Mouse (Mus musculus): ENCODE results near the gene Rps6kc1. TPM values are rescaled to one million over a fixed set of nuclear protein-coding genes. Genes with fewer than 3 reads are reported as not detected.
A peak's percentile ranks its signal among the peaks of the same experiment; 100 is the strongest.

Rps6kc1 gene
- polyA plus RNA-seq, 1 experiment from 2014 or later = 16.9 TPM

DNA sequence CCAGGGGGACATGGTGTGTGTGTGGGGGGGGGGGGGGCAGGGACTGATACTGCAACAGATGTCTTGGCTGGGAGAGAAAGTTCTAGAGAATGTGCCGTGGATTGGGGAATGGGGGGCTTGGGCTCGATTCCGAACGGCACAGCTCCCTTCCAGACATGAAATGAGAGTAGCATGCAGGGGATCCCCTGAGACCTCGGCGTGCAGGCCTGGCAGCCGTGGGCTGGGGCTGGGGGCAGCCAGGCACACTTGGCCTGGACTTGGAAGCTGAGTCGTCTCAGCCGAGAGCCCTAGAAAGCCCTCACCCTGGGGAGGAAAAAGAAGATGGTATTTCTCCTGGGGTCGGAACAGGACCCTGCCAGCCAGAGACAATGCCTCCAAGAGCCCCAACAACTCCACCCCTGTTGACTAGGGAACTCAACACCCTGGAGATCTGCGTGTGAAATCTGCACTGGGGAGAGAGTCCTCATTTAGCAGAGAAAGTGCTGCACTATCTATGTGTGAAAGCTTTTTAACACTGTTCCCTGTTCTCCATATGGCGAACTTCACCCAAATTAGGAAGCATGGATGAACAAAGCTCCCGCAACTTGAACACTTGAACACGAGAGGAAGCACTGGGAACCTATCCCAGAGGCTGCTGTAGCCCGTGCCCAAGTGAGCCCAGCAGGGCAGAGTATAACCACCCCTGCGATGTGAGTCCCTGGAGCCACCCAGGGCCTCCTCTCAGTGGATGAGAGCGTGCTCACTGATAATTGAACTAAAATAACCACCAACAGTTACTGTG, 251.7 kb downstream of the Rps6kc1 start:
- Histone ChIP-seq H3K27ac (ENCODE audit: low read depth, low read length) (no peak overlapping the region), H3K9ac (ENCODE audit: low read length) (no peak overlapping the region), H3K4me2 (ENCODE audit: low read depth, low read length, severe bottlenecking) (no peak overlapping the region), H3K4me3 (ENCODE audit: low read depth, low read length) (no peak overlapping the region), H3K9me3 (ENCODE audit: control insufficient read depth, low read length) (no peaks in the 10 kb centered on the region), H3K4me1 (replicated peaks; ENCODE audit: control insufficient read depth, insufficient read depth, low read length) (peaks cover 9% of the 10 kb centered on the region), H3K36me3 (ENCODE audit: control insufficient read depth, insufficient read depth, low read length) (no peaks in the 10 kb centered on the region), H3K27me3 (ENCODE audit: control insufficient read depth, insufficient read depth, low read length) (no peaks in the 10 kb centered on the region; the same call in 1 of the 2 replicates)
- no peak for ATAC-seq (replicated peaks; ENCODE audit: low FRiP score)
- no peak for DNase-seq (ENCODE audit: low spot score)
- 85% methylated on average over 17 of the region's 17 CpGs for WGBS

DNA sequence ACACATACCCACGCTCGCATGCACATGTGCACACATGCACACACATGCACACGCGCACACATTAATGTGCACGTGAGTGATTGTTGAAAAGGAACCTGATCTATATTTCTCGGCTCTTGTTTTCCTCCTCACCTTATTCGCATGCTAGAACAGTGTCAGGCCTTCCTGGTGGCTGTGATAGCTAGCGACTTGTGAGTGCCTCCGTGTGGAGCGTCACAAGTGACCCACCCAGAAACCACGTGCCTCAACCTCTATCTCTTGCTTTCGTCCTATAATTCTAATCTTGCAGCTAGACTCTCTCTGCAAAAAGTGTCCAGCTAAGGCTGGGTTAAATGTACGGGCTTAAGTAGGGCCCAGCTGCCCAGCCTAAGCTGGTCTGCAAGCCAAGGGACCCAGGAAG, 253.3 kb downstream of the Rps6kc1 start:
- H3K36me3 ChIP-seq (ENCODE audit: control insufficient read depth, insufficient read depth, low read length) = no peaks in the 10 kb centered on the region
- H3K4me1 ChIP-seq (replicated peaks; ENCODE audit: control insufficient read depth, insufficient read depth, low read length) = peaks cover 9% of the 10 kb centered on the region
- WGBS = 93% methylated on average over 13 of the region's 13 CpGs

GRCm38 (mm10) chr1:190656089-190656488, 255.5 kb downstream of the Rps6kc1 start:
- no peaks in the 10 kb centered on the region for H3K9me3 ChIP-seq (ENCODE audit: control insufficient read depth, low read length)
- ATAC-seq (replicated peaks; ENCODE audit: low FRiP score) (no peak), DNase-seq (ENCODE audit: low spot score) (no peak)
- 82% methylated on average over 9 of the region's 9 CpGs for WGBS
- no peaks in the 10 kb centered on the region; the same call in 1 of the 2 replicates for H3K27me3 ChIP-seq (ENCODE audit: control insufficient read depth, insufficient read depth, low read length)
- H3K36me3 ChIP-seq (ENCODE audit: control insufficient read depth, insufficient read depth, low read length) = no peaks in the 10 kb centered on the region
- no peak overlapping the region for H3K4me2 ChIP-seq (ENCODE audit: low read depth, low read length, severe bottlenecking)
- H3K4me1 ChIP-seq (replicated peaks; ENCODE audit: control insufficient read depth, insufficient read depth, low read length) = peaks cover under 1% of the 10 kb centered on the region
- no peak overlapping the region for H3K9ac ChIP-seq (ENCODE audit: low read length)
- H3K27ac ChIP-seq (ENCODE audit: low read depth, low read length) = no peak overlapping the region
- no peak overlapping the region for H3K4me3 ChIP-seq (ENCODE audit: low read depth, low read length)

More for the DNA sequence above, 253.3 kb downstream of the Rps6kc1 start:
- H3K4me3 ChIP-seq (ENCODE audit: low read depth, low read length) = no peak overlapping the region
- H3K9ac ChIP-seq (ENCODE audit: low read length) = no peak overlapping the region
- no peak overlapping the region for H3K27ac ChIP-seq (ENCODE audit: low read depth, low read length)
- no peak for ATAC-seq (replicated peaks; ENCODE audit: low FRiP score)
- H3K4me2 ChIP-seq (ENCODE audit: low read depth, low read length, severe bottlenecking) = no peak overlapping the region
- no peak for DNase-seq (ENCODE audit: low spot score)
- no peaks in the 10 kb centered on the region; the same call in 1 of the 2 replicates for H3K27me3 ChIP-seq (ENCODE audit: control insufficient read depth, insufficient read depth, low read length)
- H3K9me3 ChIP-seq (ENCODE audit: control insufficient read depth, low read length) = no peaks in the 10 kb centered on the region

GRCm38 (mm10) chr1:190655651-190656050, 255.9 kb downstream of the Rps6kc1 start:
- ATAC-seq (replicated peaks; ENCODE audit: low FRiP score) = no peak
- H3K36me3 ChIP-seq (ENCODE audit: control insufficient read depth, insufficient read depth, low read length) = no peaks in the 10 kb centered on the region
- DNase-seq (ENCODE audit: low spot score) = no peak
- no peak overlapping the region for H3K9ac ChIP-seq (ENCODE audit: low read length)
- no peak overlapping the region for H3K27ac ChIP-seq (ENCODE audit: low read depth, low read length)
- WGBS = 70% methylated on average over 7 of the region's 7 CpGs
- no peaks in the 10 kb centered on the region for H3K9me3 ChIP-seq (ENCODE audit: control insufficient read depth, low read length)
- H3K4me2 ChIP-seq (ENCODE audit: low read depth, low read length, severe bottlenecking) = no peak overlapping the region
- no peak overlapping the region for H3K4me3 ChIP-seq (ENCODE audit: low read depth, low read length)
- no peaks in the 10 kb centered on the region; the same call in 1 of the 2 replicates for H3K27me3 ChIP-seq (ENCODE audit: control insufficient read depth, insufficient read depth, low read length)
- H3K4me1 ChIP-seq (replicated peaks; ENCODE audit: control insufficient read depth, insufficient read depth, low read length) = no peaks in the 10 kb centered on the region; the same call in none of the 2 replicates

- Histone ChIP-seq H3K4me1 (replicated peaks; ENCODE audit: control insufficient read depth, insufficient read depth, low read length) (no peaks in the 10 kb centered on the region; the same call in none of the 2 replicates), H3K4me2 (ENCODE audit: low read depth, low read length, severe bottlenecking) (no peak overlapping the region), H3K4me3 (ENCODE audit: low read depth, low read length) (no peak overlapping the region), H3K9ac (ENCODE audit: low read length) (no peak overlapping the region), H3K36me3 (ENCODE audit: control insufficient read depth, insufficient read depth, low read length) (no peaks in the 10 kb centered on the region), H3K9me3 (ENCODE audit: control insufficient read depth, low read length) (no peaks in the 10 kb centered on the region), H3K27me3 (ENCODE audit: control insufficient read depth, insufficient read depth, low read length) (no peaks in the 10 kb centered on the region; the same call in 1 of the 2 replicates), H3K27ac (ENCODE audit: low read depth, low read length) (no peak overlapping the region)
- no peak for DNase-seq (ENCODE audit: low spot score)
- 86% methylated on average over 7 of the region's 7 CpGs for WGBS
- no peak for ATAC-seq (replicated peaks; ENCODE audit: low FRiP score)
Measured at GRCm38 (mm10) chr1:190655081-190655480, 256.5 kb downstream of the Rps6kc1 start.

DNA sequence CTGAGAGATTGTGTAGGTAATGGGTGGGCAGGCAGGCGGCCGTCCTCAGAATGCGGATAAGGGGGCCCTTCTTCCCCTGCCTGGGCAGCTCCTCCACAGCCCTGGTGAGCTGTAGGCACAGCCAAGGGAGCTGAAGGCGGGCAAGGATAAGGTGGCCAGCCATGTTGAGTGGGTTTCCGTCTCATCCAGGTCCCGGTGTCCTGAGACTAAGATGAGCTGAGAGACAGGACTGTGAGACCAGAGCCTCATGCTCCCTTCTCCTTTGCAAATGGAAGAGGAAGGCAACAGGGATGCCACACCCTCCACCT, 256.9 kb downstream of the Rps6kc1 start:
- Histone ChIP-seq H3K4me2 (ENCODE audit: low read depth, low read length, severe bottlenecking) (no peak overlapping the region), H3K36me3 (ENCODE audit: control insufficient read depth, insufficient read depth, low read length) (no peaks in the 10 kb centered on the region), H3K4me1 (replicated peaks; ENCODE audit: control insufficient read depth, insufficient read depth, low read length) (no peaks in the 10 kb centered on the region; the same call in none of the 2 replicates), H3K4me3 (ENCODE audit: low read depth, low read length) (no peak overlapping the region), H3K27me3 (ENCODE audit: control insufficient read depth, insufficient read depth, low read length) (no peaks in the 10 kb centered on the region; the same call in 1 of the 2 replicates), H3K9ac (ENCODE audit: low read length) (no peak overlapping the region), H3K9me3 (ENCODE audit: control insufficient read depth, low read length) (no peaks in the 10 kb centered on the region), H3K27ac (ENCODE audit: low read depth, low read length) (no peak overlapping the region)
- ATAC-seq (replicated peaks; ENCODE audit: low FRiP score) (peak; percentile 55), DNase-seq (ENCODE audit: low spot score) (no peak)
- 71% methylated on average over 6 of the region's 6 CpGs for WGBS

GRCm38 (mm10) chr1:190653989-190654693, 257.4 kb downstream of the Rps6kc1 start:
- H3K9me3 ChIP-seq (ENCODE audit: control insufficient read depth, low read length) = no peaks in the 10 kb centered on the region
- H3K4me2 ChIP-seq (ENCODE audit: low read depth, low read length, severe bottlenecking) = no peak overlapping the region
- no peaks in the 10 kb centered on the region for H3K36me3 ChIP-seq (ENCODE audit: control insufficient read depth, insufficient read depth, low read length)
- no peak for DNase-seq (ENCODE audit: low spot score)
- H3K4me3 ChIP-seq (ENCODE audit: low read depth, low read length) = no peak overlapping the region
- no peak overlapping the region for H3K27ac ChIP-seq (ENCODE audit: low read depth, low read length)
- H3K4me1 ChIP-seq (replicated peaks; ENCODE audit: control insufficient read depth, insufficient read depth, low read length) = no peaks in the 10 kb centered on the region; the same call in none of the 2 replicates
- WGBS = 68% methylated on average over 20 of the region's 20 CpGs
- no peaks in the 10 kb centered on the region; the same call in 1 of the 2 replicates for H3K27me3 ChIP-seq (ENCODE audit: control insufficient read depth, insufficient read depth, low read length)
- ATAC-seq (replicated peaks; ENCODE audit: low FRiP score) = peak; percentile 67; the same call in 1 of the 2 replicates
- no peak overlapping the region for H3K9ac ChIP-seq (ENCODE audit: low read length)

DNA sequence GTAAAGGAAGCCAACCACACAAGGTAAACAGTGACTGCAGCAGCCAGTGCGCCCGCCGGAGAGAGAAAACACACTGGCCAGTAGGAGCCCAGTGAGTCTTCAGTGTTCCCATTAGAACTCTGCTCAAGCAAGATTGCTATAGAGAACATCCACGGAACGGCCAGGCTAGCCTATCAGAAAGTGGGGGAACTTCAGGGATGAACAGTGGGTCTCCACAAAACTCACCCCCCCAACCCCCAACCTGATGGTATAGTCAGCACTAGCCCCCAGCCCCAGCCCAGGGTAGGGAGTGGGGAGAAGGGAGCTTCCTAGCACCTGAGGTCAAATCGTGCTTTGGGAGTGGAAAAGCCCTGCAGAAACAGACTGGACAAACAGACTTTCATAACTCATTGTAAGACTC, 258.5 kb downstream of the Rps6kc1 start:
- no peak overlapping the region for H3K9ac ChIP-seq (ENCODE audit: low read length)
- H3K27ac ChIP-seq (ENCODE audit: low read depth, low read length) = no peak overlapping the region
- H3K4me1 ChIP-seq (replicated peaks; ENCODE audit: control insufficient read depth, insufficient read depth, low read length) = no peaks in the 10 kb centered on the region; the same call in none of the 2 replicates
- H3K4me3 ChIP-seq (ENCODE audit: low read depth, low read length) = no peak overlapping the region
- H3K27me3 ChIP-seq (ENCODE audit: control insufficient read depth, insufficient read depth, low read length) = no peaks in the 10 kb centered on the region; the same call in 1 of the 2 replicates
- ATAC-seq (replicated peaks; ENCODE audit: low FRiP score) (0 out of 2 replicates have a peak, but pooled peaks have one; percentile 30), DNase-seq (ENCODE audit: low spot score) (no peak)
- no peak overlapping the region for H3K4me2 ChIP-seq (ENCODE audit: low read depth, low read length, severe bottlenecking)
- no peaks in the 10 kb centered on the region for H3K9me3 ChIP-seq (ENCODE audit: control insufficient read depth, low read length)
- 87% methylated on average over 6 of the region's 6 CpGs for WGBS
- H3K36me3 ChIP-seq (ENCODE audit: control insufficient read depth, insufficient read depth, low read length) = no peaks in the 10 kb centered on the region
